Comparison of ENCODE assay signal across 8 mouse cellular contexts in the genomic region with DNA sequence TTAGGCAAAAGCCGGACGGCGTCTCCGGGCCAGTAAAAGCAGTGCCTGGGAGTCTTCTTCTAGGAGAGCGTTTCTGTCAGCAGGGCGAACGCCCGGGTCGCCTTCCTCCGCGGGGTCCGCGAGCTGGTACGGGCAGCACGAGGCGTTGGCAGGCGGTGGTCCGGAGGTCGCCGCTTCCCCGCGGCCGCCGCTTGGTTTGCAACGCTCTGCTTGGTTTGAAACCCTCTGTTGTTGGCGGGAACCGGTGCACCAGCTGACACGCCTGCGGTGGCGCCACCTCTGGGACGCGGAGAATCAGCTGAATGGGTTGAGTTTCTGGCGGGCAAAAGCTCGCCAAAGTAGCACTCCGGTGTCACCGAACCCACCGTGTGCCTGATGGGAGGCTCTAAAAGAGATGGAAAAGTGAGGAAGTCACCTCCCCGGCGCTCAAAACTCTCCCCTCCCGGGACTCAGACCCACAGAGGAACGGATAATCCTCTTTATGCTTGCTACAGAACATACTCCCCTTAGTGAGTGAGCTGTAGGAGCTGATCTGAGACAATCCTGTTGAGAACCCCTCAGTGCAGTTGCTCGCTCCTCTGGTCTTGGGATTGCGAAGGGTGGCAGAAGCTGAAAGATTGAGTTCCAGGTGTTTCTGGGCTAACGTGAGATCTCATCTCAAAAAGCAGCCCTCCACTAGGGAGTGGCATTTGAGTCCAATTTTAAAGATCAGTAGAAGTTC. TPM values are rescaled to one million over a fixed set of nuclear protein-coding genes. Genes with fewer than 3 reads are reported as not detected.
A peak's percentile ranks its signal among the peaks of the same experiment; 100 is the strongest.
DNase-seq lines count a peak whose midpoint lies in the region; ATAC-seq lines count a peak whose summit lies in the region.

No protein-coding gene starts in this region.

- H3K27me3 ChIP-seq in embryonic facial prominence, embryonic 15.5 days: no peaks in the 10 kb centered on the region
- H3K27me3 ChIP-seq in heart, embryonic 10.5 days (ENCODE audit: insufficient read depth, poor library complexity, severe bottlenecking): peaks cover 4% of the 10 kb centered on the region
- no peaks in the 10 kb centered on the region for H3K27me3 ChIP-seq in kidney, embryonic 14.5 days (ENCODE audit: control insufficient read depth, insufficient read depth, low read length)
- no peaks in the 10 kb centered on the region for H3K27me3 ChIP-seq in liver, embryonic 13.5 days

- DNase-seq in 416B (ENCODE audit: low read depth) (peak; percentile 84), ZHBTc4 (ENCODE audit: low read depth, low spot score) (peak; percentile 84)
- peak; percentile 93 for DNase-seq in heart, embryonic 10.5 days (ENCODE audit: low spot score)
- peak; percentile 76 for DNase-seq in liver, embryonic 13.5 days
- DNase-seq in naive thymus-derived CD4-positive, alpha-beta T cell, adult 2 months (ENCODE audit: low read depth): peak; percentile 84
- peak; percentile 81 for DNase-seq in testis, postnatal 10 days (ENCODE audit: low spot score)

- under 1% methylated on average over 44 of the region's 44 CpGs for WGBS in embryonic facial prominence, embryonic 15.5 days
- under 1% methylated on average over 43 of the region's 44 CpGs for WGBS in heart, embryonic 10.5 days
- under 1% methylated on average over 44 of the region's 44 CpGs for WGBS in kidney, embryonic 14.5 days
- WGBS in liver, embryonic 13.5 days (ENCODE audit: insufficient replicate concordance): under 1% methylated on average over 44 of the region's 44 CpGs

- H3K4me1 ChIP-seq in embryonic facial prominence, embryonic 15.5 days: peaks cover 7% of the 10 kb centered on the region
- peaks cover 4% of the 10 kb centered on the region; the same call in 1 of the 2 replicates for H3K4me1 ChIP-seq in heart, embryonic 10.5 days
- peaks cover 3% of the 10 kb centered on the region; the same call in 1 of the 2 replicates for H3K4me1 ChIP-seq in kidney, embryonic 14.5 days (ENCODE audit: control insufficient read depth, insufficient read depth, low read length)
- peaks cover 24% of the 10 kb centered on the region for H3K4me1 ChIP-seq in liver, embryonic 13.5 days (replicated peaks)

- H3K27ac ChIP-seq in embryonic facial prominence, embryonic 15.5 days (replicated peaks): peak overlapping the region; percentile 90
- H3K27ac ChIP-seq in heart, embryonic 10.5 days: peak overlapping the region; percentile 94
- H3K27ac ChIP-seq in kidney, embryonic 14.5 days (ENCODE audit: low read depth, low read length): peak overlapping the region; percentile 88
- H3K27ac ChIP-seq in liver, embryonic 13.5 days: peak overlapping the region; percentile 82

- peak overlapping the region; percentile 94 for H3K4me3 ChIP-seq in embryonic facial prominence, embryonic 15.5 days (replicated peaks)
- peak overlapping the region; percentile 92 for H3K4me3 ChIP-seq in heart, embryonic 10.5 days
- peak overlapping the region; percentile 90 for H3K4me3 ChIP-seq in kidney, embryonic 14.5 days (ENCODE audit: low read length)
- H3K4me3 ChIP-seq in liver, embryonic 13.5 days (replicated peaks): peak overlapping the region; percentile 90

- ATAC-seq in embryonic facial prominence, embryonic 15.5 days (ENCODE audit: insufficient number of reproducible peaks, low FRiP score, low TSS enrichment, low read depth): peak; percentile 62
- ATAC-seq in kidney, embryonic 14.5 days (ENCODE audit: low FRiP score, low TSS enrichment): peak; percentile 76
- peak; percentile 75 for ATAC-seq in liver, embryonic 13.5 days (ENCODE audit: low read depth)

- peak overlapping the region; percentile 39 for H3K9ac ChIP-seq in embryonic facial prominence, embryonic 15.5 days
- peak overlapping the region; percentile 81 for H3K9ac ChIP-seq in kidney, embryonic 14.5 days (ENCODE audit: low read depth, low read length)
- peak overlapping the region; percentile 90 for H3K9ac ChIP-seq in liver, embryonic 13.5 days

- H3K36me3 ChIP-seq in embryonic facial prominence, embryonic 15.5 days: no peaks in the 10 kb centered on the region
- H3K36me3 ChIP-seq in heart, embryonic 10.5 days: no peaks in the 10 kb centered on the region
- no peaks in the 10 kb centered on the region for H3K36me3 ChIP-seq in kidney, embryonic 14.5 days (ENCODE audit: control insufficient read depth, insufficient read depth, low read length)
- no peaks in the 10 kb centered on the region for H3K36me3 ChIP-seq in liver, embryonic 13.5 days

- peak overlapping the region; percentile 86 for H3K4me2 ChIP-seq in embryonic facial prominence, embryonic 15.5 days (replicated peaks)
- peak overlapping the region; percentile 51 for H3K4me2 ChIP-seq in kidney, embryonic 14.5 days (replicated peaks; ENCODE audit: low read depth, low read length)
- peak overlapping the region; percentile 84 for H3K4me2 ChIP-seq in liver, embryonic 13.5 days

- no peaks in the 10 kb centered on the region for H3K9me3 ChIP-seq in embryonic facial prominence, embryonic 15.5 days (replicated peaks)
- no peaks in the 10 kb centered on the region for H3K9me3 ChIP-seq in heart, embryonic 10.5 days
- no peaks in the 10 kb centered on the region for H3K9me3 ChIP-seq in kidney, embryonic 14.5 days (ENCODE audit: control insufficient read depth, low read length)
- no peaks in the 10 kb centered on the region for H3K9me3 ChIP-seq in liver, embryonic 13.5 days (replicated peaks)

RNA-seq across cellular contexts. Expression of gene Btbd10, which starts 0.6 kb away (rescaled TPM):
- polyA plus RNA-seq in embryonic facial prominence, embryonic 15.5 days (2015; fragmentation: Nextera tagmentation; extraction: Ambion mirVana): 27.9 and 29.0 TPM in 2 replicates
- polyA plus RNA-seq in heart, embryonic 10.5 days (2016; fragmentation: Nextera tagmentation; extraction: Ambion mirVana): 21.6 and 26.9 TPM in 2 replicates
- polyA plus RNA-seq in kidney, embryonic 14.5 days (2014; fragmentation: Nextera tagmentation; extraction: Ambion mirVana): 18.0 and 24.4 TPM in 2 replicates
- 8.8 and 10.2 TPM in 2 replicates for polyA plus RNA-seq in liver, embryonic 13.5 days (2015; fragmentation: Nextera tagmentation; extraction: Ambion mirVana)

RNA-seq across cellular contexts. Expression of gene Pth, which starts 18.6 kb away (rescaled TPM):
- 0.24 TPM in 1 of 2 replicates, not detected in the other for polyA plus RNA-seq in embryonic facial prominence, embryonic 15.5 days (2015; fragmentation: Nextera tagmentation; extraction: Ambion mirVana)
- polyA plus RNA-seq in heart, embryonic 10.5 days (2016; fragmentation: Nextera tagmentation; extraction: Ambion mirVana): not detected in 2 replicates
- polyA plus RNA-seq in kidney, embryonic 14.5 days (2014; fragmentation: Nextera tagmentation; extraction: Ambion mirVana): not detected in 2 replicates
- polyA plus RNA-seq in liver, embryonic 13.5 days (2015; fragmentation: Nextera tagmentation; extraction: Ambion mirVana): not detected in 2 replicates

Comparison
In these comparisons a context has a peak if more than half of its experiments do, and no peak if none do; other contexts are left out.
1. Peak in every context shown above with its lines: DNase-seq, ATAC-seq, H3K4me3 ChIP-seq and H3K27ac ChIP-seq.
2. H3K9ac ChIP-seq: peak in every context shown above with its lines; median percentile 90 in liver, embryonic 13.5 days; 81 in kidney, embryonic 14.5 days; 39 in embryonic facial prominence, embryonic 15.5 days.